In the genomic region with DNA sequence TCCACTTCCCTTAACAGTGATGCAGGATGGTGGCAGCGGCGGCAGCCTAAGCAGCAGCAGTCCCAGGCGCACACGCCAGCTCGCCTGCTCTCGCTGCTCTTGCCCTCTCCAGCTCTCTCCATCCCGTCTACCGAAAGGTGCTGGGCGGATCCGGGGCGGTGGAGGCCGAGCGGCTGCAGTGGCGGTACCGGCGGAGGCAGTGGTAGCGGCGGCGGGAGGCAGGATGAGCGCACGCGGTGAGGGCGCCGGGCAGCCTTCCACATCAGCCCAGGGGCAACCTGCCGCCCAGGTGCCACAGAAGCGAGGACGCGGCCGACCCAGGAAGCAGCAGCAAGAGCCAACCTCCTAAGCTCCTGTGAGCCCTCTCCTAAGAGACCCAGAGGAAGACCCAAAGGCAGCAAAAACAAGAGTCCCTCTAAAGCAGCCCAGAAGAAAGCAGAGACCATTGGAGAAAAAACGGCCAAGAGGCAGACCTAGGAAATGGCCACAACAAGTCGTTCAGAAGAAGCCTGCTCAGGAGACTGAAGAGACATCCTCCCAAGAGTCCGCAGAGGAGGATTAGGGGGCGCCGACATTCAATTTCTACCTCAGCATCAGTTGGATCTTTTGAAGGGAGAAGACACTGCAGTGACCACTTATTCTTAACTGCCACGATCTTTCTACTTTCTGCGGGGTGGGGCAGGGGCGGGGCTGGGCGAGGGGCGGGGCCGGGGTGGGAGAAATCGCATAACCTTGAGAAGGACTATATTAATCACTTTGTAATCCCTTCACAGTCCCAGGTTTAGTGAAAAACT, we compare ENCODE assay signal across 8 mouse cellular contexts. TPM values are rescaled to one million over a fixed set of nuclear protein-coding genes. Genes with fewer than 3 reads are reported as not detected.
A peak's percentile ranks its signal among the peaks of the same experiment; 100 is the strongest.
DNase-seq lines count a peak whose midpoint lies in the region; ATAC-seq lines count a peak whose summit lies in the region.

No protein-coding gene starts in this region.

- WGBS in hindbrain, embryonic 12.5 days, result 1% methylated on average over 41 of the region's 41 CpGs

- no peak for ATAC-seq in hindbrain, embryonic 12.5 days (ENCODE audit: low FRiP score)
- ATAC-seq in megakaryocyte, adult 5-6 weeks (ENCODE audit: poor library complexity, severe bottlenecking), result peak; percentile 53

- DNase-seq in adrenal gland, adult (ENCODE audit: inconsistent age in 2 of 2, low spot score in 1 of 2), result peak; percentile 41 to 70
- DNase-seq in adrenal gland, postnatal 4 days (ENCODE audit: low spot score in 2 of 2), result no peak
- peak; percentile 42 for DNase-seq in thymus, postnatal 14 days
- no peak for DNase-seq in thymus, postnatal 0 days (ENCODE audit: low spot score)
- peak; percentile 39 for DNase-seq in thymus, postnatal 25 days
- no peak for DNase-seq in right cerebral cortex, postnatal 4 days

- peak overlapping the region; percentile 77 for H3K4me2 ChIP-seq in hindbrain, embryonic 12.5 days (replicated peaks)

- no peak overlapping the region for H3K27ac ChIP-seq in hindbrain, embryonic 12.5 days

- H3K36me3 ChIP-seq in hindbrain, embryonic 12.5 days, result peaks cover 4% of the 10 kb centered on the region; the same call in 1 of the 2 replicates

- H3K27me3 ChIP-seq in hindbrain, embryonic 12.5 days, result peaks cover 11% of the 10 kb centered on the region

- peaks cover 9% of the 10 kb centered on the region for H3K4me1 ChIP-seq in hindbrain, embryonic 12.5 days

- H3K9ac ChIP-seq in hindbrain, embryonic 12.5 days, result peak overlapping the region; percentile 62

- peak overlapping the region; percentile 37 for H3K4me3 ChIP-seq in hindbrain, embryonic 12.5 days

- no peaks in the 10 kb centered on the region for H3K9me3 ChIP-seq in hindbrain, embryonic 12.5 days (replicated peaks)

RNA-seq across cellular contexts. Expression of a gene that starts 21.2 kb away (rescaled TPM):
- 10 to 100 TPM in 1 of 2 experiments, 1 to 10 TPM in 1; 8.9 to 12.9 TPM for total RNA-seq in adrenal gland, postnatal 4 days (2021)
- 15.8 and 17.7 TPM in 2 replicates for polyA plus RNA-seq in thymus, postnatal 0 days (2015; fragmentation: Nextera tagmentation; extraction: Ambion mirVana)
- polyA plus RNA-seq in hindbrain, embryonic 12.5 days (2016; fragmentation: Nextera tagmentation; extraction: Ambion mirVana), result 24.1 and 24.8 TPM in 2 replicates
- total RNA-seq in megakaryocyte, adult 5-6 weeks (2015), result 17.5 and 24.1 TPM in 2 replicates
- total RNA-seq in megakaryocyte, adult 5-6 weeks (2017), result 55.3 and 59.3 TPM in 2 replicates

RNA-seq across cellular contexts. Expression of a gene that starts 21.8 kb away (rescaled TPM):
- total RNA-seq in adrenal gland, postnatal 4 days (2021), result 10 to 100 TPM; 42.7 to 43.6 TPM
- polyA plus RNA-seq in thymus, postnatal 0 days (2015; fragmentation: Nextera tagmentation; extraction: Ambion mirVana), result 15.0 and 16.4 TPM in 2 replicates
- polyA plus RNA-seq in hindbrain, embryonic 12.5 days (2016; fragmentation: Nextera tagmentation; extraction: Ambion mirVana), result 103 and 118 TPM in 2 replicates
- total RNA-seq in megakaryocyte, adult 5-6 weeks (2015), result 68.3 and 74.4 TPM in 2 replicates
- 65.6 and 77.4 TPM in 2 replicates for total RNA-seq in megakaryocyte, adult 5-6 weeks (2017)

Comparison
In these comparisons a context has a peak if more than half of its experiments do, and no peak if none do; other contexts are left out.
1. DNase-seq: peak in adrenal gland, adult (2 of 2), thymus, postnatal 14 days (single experiment) and thymus, postnatal 25 days (single experiment); none in adrenal gland, postnatal 4 days (0 of 2), thymus, postnatal 0 days (single experiment) and right cerebral cortex, postnatal 4 days (single experiment).